Mouse (Mus musculus) T-cell, adult 2 months (primary cell): ENCODE data around the gene Wdr24.
A peak's percentile ranks its signal among the peaks of the same experiment; 100 is the strongest.
"Not testable (repeated sequence)": the region's sequence is repeated elsewhere in the genome, so short reads cannot be mapped to it uniquely, and the experiment has no call there.

Experiments
- DNase-seq: peaks from one replicate; pipeline ENCODE4 v3.0.0; 2022; ENCODE audit warnings: low spot score

Gene Wdr24

GRCm38 (mm10) chr17:25807452-25807851, 16.0 kb upstream of the Wdr24 start:
- not testable (repeated sequence) for DNase-seq

- no peak for DNase-seq
Observed at GRCm38 (mm10) chr17:25808028-25808427, 15.4 kb upstream of the Wdr24 start.

- peak; percentile 23 for DNase-seq
Observed at GRCm38 (mm10) chr17:25808789-25809605, 14.4 kb upstream of the Wdr24 start, which contains the start of gene Fbxl16. Gene Fbxl16, plus strand, starts transcription at chr17:25809085.

GRCm38 (mm10) chr17:25809606-25810340, 13.7 kb upstream of the Wdr24 start:
- DNase-seq: no peak

GRCm38 (mm10) chr17:25810890-25811289, 12.5 kb upstream of the Wdr24 start:
- no peak for DNase-seq

- DNase-seq: peak; percentile 69
Observed at GRCm38 (mm10) chr17:25813471-25813870, 10.0 kb upstream of the Wdr24 start.

- no peak for DNase-seq
Observed at GRCm38 (mm10) chr17:25817662-25818061, 5.8 kb upstream of the Wdr24 start.

- no peak for DNase-seq
Observed at GRCm38 (mm10) chr17:25818851-25819780, 4.3 kb upstream of the Wdr24 start.

GRCm38 (mm10) chr17:25824362-25825142, 1.1 kb downstream of the Wdr24 start:
- DNase-seq: no peak

GRCm38 (mm10) chr17:25825311-25825710, 1.9 kb downstream of the Wdr24 start:
- DNase-seq: no peak

GRCm38 (mm10) chr17:25825984-25826570, 2.6 kb downstream of the Wdr24 start:
- no peak for DNase-seq

GRCm38 (mm10) chr17:25827011-25827410, 3.6 kb downstream of the Wdr24 start:
- no peak for DNase-seq

- no peak for DNase-seq
Observed at GRCm38 (mm10) chr17:25827546-25828222, 4.3 kb downstream of the Wdr24 start.

- DNase-seq: no peak
Observed at GRCm38 (mm10) chr17:25828223-25828594, 4.8 kb downstream of the Wdr24 start.

- peak; percentile 73 for DNase-seq
Observed at GRCm38 (mm10) chr17:25828712-25829557, 5.5 kb downstream of the Wdr24 start, which contains the start of gene Jmjd8. Gene Jmjd8, plus strand, starts transcription at chr17:25828867.

GRCm38 (mm10) chr17:25829558-25830017, 6.2 kb downstream of the Wdr24 start:
- DNase-seq: no peak

- no peak for DNase-seq
Observed at GRCm38 (mm10) chr17:25830200-25830753, 6.8 kb downstream of the Wdr24 start.

- no peak for DNase-seq
Observed at GRCm38 (mm10) chr17:25830806-25831431, 7.5 kb downstream of the Wdr24 start.
